Mouse (Mus musculus) urinary bladder, postnatal 10 days (tissue): ENCODE data around the gene Samm50.
"Not testable (repeated sequence)": the region's sequence is repeated elsewhere in the genome, so short reads cannot be mapped to it uniquely, and the experiment has no call there.

ENCODE experiments used
- DNase-seq: peaks from one replicate; pipeline ENCODE4 v3.0.0; 2022; ENCODE audit warnings: low spot score

Gene Samm50

DNA sequence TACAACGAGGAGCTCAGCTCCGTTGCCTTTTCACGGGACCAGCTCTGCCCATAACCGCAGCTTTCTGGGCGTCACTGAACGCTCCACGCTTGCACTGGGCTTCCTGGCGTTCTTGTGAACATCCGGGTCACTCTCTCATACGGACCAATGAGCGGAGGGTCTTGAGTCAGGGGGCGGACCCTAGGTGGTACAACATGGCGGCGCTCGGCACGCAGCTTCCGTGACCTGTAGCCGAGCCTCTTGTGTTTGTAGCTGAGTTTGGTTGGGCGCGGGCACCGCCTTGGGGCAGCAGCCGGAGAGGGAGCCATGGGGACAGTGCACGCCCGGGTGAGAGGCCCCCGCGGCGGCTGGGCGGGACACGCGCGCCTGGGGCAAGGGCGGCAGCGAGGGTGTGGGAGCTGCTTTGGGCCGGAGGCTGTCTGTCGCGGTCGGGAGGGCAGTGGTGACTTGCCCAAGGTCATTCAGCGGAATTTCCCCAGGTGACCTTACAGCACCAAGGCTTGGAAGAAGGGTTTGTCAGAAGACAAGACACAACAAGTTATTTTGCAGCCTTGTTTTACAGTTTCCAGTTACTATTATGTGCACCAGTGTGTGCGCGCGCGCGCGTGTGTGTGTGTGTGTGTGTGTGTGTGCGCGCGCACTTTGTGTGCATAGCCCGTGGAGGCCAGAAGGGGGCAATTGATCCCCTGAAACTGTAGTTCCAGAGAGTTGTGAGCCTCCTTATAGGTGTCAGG lies at the start of gene Samm50:
Gene Samm50 (plus strand): TSS at position 184 of the 734 bp plus-strand sequence.
- DNase-seq, result peak; percentile 56

- DNase-seq, result no peak
These were observed 35.9 kb upstream of the Samm50 start for GRCm38 (mm10) chr15:84156158-84156557.

DNA sequence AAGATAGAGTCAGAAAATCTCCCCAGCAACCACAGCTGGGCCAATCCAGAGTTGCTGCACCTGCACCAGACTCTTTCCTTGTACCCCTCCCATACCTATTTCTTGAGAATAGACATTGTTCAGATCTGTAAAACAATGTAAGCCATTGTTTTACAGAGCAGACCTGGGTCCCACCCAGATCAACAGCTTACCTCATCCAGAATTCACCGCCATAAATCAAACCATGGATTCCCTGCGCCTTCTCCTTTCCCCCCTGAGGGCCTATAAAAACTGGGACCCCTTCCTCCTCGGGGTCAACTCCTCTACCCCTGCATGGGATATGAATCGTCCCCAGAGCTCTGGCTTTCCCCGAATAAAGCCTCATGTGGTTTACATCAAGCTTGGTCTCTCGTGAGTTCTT lies 34.5 kb upstream of the Samm50 start:
- DNase-seq, result not testable (repeated sequence)

- no peak for DNase-seq
These were observed 30.2 kb upstream of the Samm50 start for GRCm38 (mm10) chr15:84161871-84162270.

DNA sequence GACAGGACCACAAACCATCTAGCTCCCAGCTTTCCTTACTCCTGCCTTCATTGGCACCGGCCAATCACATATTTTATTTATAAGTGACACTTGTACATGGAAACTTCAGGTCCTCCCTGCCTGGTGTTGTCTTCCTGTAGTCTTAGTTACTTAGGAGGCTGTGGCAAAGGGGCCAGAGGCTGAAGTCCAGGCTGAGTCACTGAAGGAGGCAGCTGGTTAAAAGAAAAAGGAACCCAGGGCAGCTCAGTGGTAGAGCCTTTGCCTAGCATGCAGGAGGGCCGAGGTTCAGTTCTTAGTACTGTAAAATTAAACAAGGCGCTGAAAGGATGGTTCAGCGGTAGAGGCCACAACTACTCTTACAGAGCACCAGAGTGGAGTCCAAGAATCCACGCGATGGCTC lies 25.2 kb upstream of the Samm50 start:
- DNase-seq, result no peak

GRCm38 (mm10) chr15:84167600-84167999 lies 24.4 kb upstream of the Samm50 start, which contains the start of gene Pnpla3:
TSS of gene Pnpla3 (plus strand) at chr15:84167837.
- peak; percentile 69 for DNase-seq

DNA sequence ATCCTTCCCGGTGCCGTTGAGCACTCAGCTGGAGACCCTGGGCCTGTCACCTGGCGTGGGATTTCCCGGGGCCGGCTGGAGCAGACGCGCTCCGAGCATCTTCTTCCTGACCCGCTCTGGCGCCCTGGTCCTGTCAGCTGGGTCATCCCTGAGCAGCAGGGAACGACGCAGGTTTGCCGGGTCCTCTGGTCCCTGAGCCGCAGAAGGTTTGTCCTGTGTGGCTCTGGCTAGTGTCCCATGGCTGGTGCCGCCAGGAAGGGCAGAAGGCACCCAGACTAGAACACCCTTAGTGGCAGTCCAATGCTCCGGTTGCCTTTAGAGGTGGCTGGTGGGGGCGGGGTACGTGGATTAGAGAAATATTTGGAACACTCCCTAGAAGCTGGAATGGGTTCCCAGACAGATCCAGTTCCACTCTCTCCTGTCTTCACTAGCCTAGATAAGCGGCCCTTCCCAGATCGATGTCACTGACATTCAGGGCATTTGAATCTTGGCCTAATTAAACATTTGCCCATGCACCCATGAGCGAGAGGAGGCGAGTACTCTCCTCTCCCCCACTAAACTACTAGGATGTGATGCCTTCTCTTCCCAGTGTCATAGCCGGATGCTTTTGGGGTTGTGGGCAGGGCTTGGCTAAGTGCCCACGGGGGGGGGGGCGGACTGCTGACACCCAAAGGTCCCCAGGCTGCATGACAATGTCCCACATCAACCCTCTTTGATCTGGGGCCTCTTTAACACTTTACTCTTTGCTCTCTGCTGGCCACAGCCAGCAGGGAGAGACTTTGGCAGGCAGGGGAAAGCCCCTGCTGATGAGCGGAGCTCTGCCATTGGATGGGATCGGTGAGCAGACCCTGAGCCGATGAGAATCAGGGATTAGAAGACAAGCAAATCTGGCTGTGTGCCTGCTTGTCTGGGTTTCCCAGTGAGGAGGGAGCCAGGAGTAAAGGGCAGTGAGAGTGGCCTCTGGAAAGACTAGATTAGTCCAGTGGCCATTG lies 23.6 kb upstream of the Samm50 start:
- no peak for DNase-seq

DNA sequence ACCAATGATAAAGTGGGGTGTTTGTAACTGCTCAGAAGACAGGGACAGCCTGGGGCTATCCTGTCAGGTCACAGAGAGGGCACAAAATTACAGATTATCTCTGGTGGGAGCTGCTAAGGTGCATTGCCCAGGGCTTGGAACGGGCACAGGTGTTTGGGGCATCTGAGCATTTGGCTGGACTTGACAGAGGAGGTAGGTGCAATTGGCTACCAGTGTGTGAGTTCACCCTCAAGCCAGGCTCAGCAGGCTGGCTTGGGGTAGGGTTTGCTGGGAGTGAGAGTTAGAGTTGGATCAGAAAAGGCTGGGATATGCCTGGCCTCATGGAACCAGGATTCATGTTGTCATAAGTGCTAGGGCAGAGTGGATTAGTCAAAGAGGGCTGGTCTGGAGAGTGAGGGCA lies 22.5 kb upstream of the Samm50 start:
- DNase-seq, result no peak

- no peak for DNase-seq
These were observed 20.9 kb upstream of the Samm50 start for GRCm38 (mm10) chr15:84171166-84171565.

DNA sequence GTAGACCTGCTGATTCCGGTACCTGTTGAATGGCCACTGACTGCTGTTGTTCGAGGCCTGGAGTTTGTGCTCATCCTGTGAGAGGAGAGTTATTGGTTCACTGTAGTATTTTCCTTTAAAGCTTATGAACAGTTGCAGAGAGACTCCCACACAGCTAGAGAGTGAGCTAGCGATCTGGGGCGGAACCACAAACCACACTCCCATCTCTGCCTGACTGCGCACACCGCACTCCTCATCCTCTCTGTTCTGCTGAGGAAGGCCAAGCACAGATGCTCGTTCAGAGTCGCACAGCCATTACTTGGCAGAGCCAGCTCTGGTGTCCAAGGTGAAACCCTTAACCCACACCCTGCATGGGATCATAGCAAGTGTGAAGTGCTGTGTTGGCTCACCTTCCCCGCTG lies 13.3 kb upstream of the Samm50 start:
- DNase-seq, result no peak

DNA sequence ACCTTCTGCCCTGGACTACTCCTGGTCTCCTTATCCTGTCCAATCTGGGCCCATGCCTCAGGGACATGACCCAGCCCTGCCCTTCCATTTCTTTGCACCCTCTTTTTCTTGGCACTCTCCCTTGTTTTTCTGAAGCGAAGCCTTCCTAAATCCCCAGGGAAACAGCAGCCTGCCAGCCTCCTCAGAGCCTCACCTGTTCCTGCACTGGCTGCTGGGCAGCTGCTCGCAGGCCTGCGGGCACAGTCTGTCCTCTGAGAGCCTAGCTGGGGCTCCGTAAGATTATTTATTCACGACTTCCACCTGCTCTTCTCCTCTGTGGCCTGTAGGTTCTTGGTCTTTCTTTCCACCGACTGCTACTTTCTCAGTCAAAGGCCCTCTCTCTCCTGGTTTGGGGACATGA lies 10.0 kb upstream of the Samm50 start:
- DNase-seq, result no peak

- no peak for DNase-seq
These were observed 8.1 kb upstream of the Samm50 start for GRCm38 (mm10) chr15:84183967-84184366.

- DNase-seq, result no peak
These were observed 5.8 kb upstream of the Samm50 start for GRCm38 (mm10) chr15:84186196-84186595.

DNA sequence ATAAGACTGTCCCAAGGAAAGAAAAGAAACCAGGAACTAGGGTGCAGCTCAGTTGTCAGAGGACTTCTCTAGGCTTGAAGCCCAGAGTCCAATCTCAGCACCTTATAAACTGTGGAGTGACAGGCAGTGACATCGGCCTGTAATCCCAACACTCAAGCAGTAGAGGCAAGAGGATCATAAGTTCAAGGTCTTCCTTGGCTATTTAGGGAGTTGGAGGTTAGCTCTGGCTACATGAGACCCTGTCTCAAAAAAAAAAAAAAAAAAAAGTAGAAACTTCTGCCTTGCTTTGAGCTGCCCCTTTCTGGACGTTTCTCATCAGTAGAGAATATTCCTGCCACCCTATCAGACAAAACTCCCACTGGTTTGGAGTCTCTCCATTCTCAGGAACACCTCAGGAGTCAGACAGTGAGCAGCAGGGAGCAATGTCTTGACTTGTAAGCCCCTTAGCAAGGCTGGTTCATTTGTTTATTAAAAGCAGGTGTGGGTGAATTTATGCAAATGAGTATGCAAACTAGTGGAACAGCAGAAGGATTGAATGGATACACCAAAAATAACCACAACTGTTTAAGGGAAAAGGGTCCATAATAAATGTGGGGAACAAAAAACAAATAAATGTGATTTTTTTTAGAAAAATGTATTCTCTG lies 3.0 kb upstream of the Samm50 start:
- DNase-seq, result no peak

GRCm38 (mm10) chr15:84189881-84190280 lies 2.2 kb upstream of the Samm50 start:
- no peak for DNase-seq

DNA sequence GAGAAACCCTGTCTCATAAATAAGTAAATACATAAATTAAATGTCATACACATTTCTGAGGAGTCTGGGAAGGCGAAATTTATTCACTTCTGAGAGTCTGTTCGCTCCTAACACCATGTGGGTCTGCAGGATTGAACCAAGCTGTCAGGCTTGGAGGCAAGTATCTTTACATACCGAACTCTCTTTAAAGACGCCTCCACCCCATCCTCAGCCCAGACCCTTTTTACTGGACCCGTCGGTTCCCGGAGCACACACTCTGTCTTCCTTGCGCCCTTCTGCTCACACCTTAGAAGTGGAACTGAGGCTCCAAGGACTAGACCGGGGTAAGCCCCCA lies 350 bp upstream of the Samm50 start:
- DNase-seq, result no peak

DNA sequence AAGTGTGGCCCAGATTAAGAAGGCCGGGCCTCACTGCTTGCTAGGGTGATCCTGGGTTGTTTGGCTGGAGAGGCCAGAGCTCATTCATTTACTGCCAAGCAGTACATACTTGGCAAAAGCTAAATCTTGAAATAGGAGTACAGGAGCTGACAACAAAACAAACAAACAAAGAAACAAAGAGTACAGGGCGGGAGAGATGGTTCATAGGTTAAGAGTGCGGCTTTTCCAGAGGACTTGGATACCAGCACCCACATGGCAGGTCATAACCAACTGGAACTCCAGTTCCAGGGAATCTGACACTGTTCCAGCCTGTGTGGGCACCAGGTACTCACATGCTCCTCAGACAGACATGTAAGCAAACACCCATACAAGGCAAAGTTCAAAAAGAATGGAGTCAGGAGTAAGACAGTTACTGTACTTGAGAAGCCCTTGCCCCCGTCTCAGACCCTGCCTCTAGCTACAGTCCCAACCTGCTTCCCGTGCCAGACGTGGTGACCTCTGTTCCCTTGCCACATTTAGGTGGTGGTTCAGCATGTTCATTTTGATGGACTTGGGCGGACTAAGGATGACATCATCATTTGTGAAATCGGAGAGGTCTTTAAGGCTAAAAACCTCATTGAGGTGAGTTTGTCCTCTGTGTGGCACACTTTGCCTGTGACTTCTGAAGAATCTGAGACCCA lies 4.6 kb downstream of the Samm50 start:
- DNase-seq, result no peak

- no peak for DNase-seq
These were observed 15.3 kb downstream of the Samm50 start for GRCm38 (mm10) chr15:84207327-84207726.

- no peak for DNase-seq
These were observed 17.7 kb downstream of the Samm50 start for GRCm38 (mm10) chr15:84209517-84210412.

GRCm38 (mm10) chr15:84210461-84210860 lies 18.4 kb downstream of the Samm50 start:
- no peak for DNase-seq

GRCm38 (mm10) chr15:84210941-84211340 lies 18.9 kb downstream of the Samm50 start:
- no peak for DNase-seq
